Mouse (Mus musculus) heart, adult 2 months (tissue): ENCODE data around the gene Tmem255a.

Source experiments
- CTCF ChIP-seq: fragments of 200-600 bp; IDR thresholded peaks from 2 replicates; pipeline ENCODE4 v1.8.1; 2022; ENCODE audit warnings: antibody characterized with exemption, mild to moderate bottlenecking, moderate library complexity
- EP300 ChIP-seq: fragments of 200-500 bp; IDR thresholded peaks from 2 replicates; pipeline ENCODE4 v1.6.1; 2011; ENCODE audit warnings: low read depth, low read length, control low read depth; ENCODE audit not compliant: insufficient read depth
- POLR2A ChIP-seq: fragments of 200-500 bp; IDR thresholded peaks from 2 replicates; pipeline ENCODE4 v1.6.1; 2011; ENCODE audit warnings: mild to moderate bottlenecking, low read depth, low read length, control low read depth; ENCODE audit not compliant: insufficient read depth

DNA sequence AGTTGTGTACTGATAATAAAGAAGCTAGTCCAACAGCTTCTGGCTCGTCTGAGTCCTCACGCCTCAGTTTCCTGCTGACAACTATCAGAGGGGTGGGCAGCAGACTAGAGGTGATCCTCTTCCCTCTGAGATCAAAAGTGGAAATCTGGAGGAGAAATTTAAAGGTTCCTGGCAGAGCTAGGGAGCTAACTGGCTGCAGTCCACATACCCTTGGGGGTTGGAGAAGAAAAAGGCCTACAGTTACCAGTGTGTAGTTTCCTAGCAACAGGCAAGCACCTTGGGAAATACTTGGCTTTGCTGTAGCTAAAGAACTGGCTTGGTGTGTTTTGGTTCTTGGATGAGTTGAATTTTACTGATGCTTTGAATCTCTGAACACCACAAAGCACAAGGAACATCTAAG lies 50.4 kb downstream of the Tmem255a start:
- TF ChIP-seq POLR2A (no peak), CTCF (no peak), EP300 (no peak)
